Mouse (Mus musculus): ENCODE results near the gene Zfp977. TPM values are rescaled to one million over a fixed set of nuclear protein-coding genes. Genes with fewer than 3 reads are reported as not detected.
"Not testable (repeated sequence)": the region's sequence is repeated elsewhere in the genome, so short reads cannot be mapped to it uniquely, and the experiment has no call there.

Zfp977 gene
- 38.4 and 46.4 TPM in 2 replicates for total RNA-seq (2012; rRNA removed)

DNA sequence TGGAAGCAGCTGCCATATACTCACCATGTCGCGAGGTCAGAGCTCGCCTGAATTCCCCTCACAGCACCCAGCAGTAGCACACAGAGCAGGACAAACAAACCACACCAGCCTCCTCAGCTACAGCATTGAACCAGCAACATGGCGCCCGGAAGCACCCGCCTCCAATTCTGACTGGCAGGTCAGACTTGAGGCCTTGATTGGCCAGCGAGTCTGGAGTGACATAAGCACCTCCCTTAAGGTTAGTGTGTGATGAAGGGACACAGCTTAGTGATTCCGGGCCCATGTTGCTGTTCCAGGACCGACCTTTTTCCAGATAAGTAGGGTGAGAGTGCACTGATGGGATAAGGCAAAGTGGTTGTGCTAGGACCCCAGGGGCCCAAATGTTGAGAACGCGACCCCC lies at the start of gene Zfp977:
Gene Zfp977, minus strand, starts transcription at position 135 of the 400 bp plus-strand sequence.
- in situ Hi-C loops (cut with MboI; ENCODE audit: low sequenced_read_pairs in 2 of 2, unreplicated experiment in 2 of 2), result loop anchor here in 1 of 2 experiments (25.0 kb wide), 1 partner anchor 130 kb away; no protein-coding TSS in a partner anchor
- H3K27ac ChIP-seq (ENCODE audit: insufficient read depth, low read depth, low read length, poor library complexity, severe bottlenecking); H3K9me3 ChIP-seq (ENCODE audit: control insufficient read depth, insufficient read depth, low read depth, low read length); H3K36me3 ChIP-seq (ENCODE audit: control insufficient read depth, insufficient read depth, low read length, poor library complexity, severe bottlenecking); H3K4me1 ChIP-seq (ENCODE audit: control insufficient read depth in 2 of 2, insufficient read depth in 2 of 2, low read length in 2 of 2, poor library complexity in 1 of 2): not testable (repeated sequence)
- H3K4me3 ChIP-seq (ENCODE audit: insufficient read depth in 1 of 2, low read depth in 1 of 2, low read length in 2 of 2, poor library complexity in 1 of 2, severe bottlenecking in 1 of 2), result peak within 1 kb of the TSS; percentile 70 to 84
- peak within 1 kb of the TSS; percentile 77 for H3K9ac ChIP-seq (ENCODE audit: insufficient read depth, low read depth, low read length, poor library complexity, severe bottlenecking)
- peak; percentile 59 for DNase-seq (ENCODE audit: low read depth, low spot score)

DNA sequence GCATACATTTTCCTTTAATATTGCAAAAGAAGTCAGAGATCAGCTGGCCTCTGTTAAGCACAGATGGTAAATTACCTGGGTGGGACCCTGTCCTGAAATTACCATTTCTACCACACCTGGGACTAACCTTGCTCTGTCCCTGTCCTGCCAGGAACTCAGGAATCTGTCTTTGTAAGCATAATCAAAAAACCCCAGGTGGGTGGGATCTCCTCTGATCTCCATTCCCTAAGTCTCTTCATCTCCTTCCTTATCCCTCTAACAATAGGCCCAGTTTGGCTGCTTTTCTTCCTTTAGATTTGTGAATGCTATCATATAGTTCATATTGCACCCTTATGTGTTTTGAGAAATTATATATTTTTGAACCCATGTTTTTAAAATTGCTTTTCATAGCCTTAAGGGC lies 38.7 kb upstream of the Zfp977 start:
- H3K36me3 ChIP-seq (ENCODE audit: control insufficient read depth, insufficient read depth, low read length, poor library complexity, severe bottlenecking); H3K9ac ChIP-seq (ENCODE audit: insufficient read depth, low read depth, low read length, poor library complexity, severe bottlenecking); H3K9me3 ChIP-seq (ENCODE audit: control insufficient read depth, insufficient read depth, low read depth, low read length); H3K4me3 ChIP-seq (ENCODE audit: insufficient read depth in 1 of 2, low read depth in 1 of 2, low read length in 2 of 2, poor library complexity in 1 of 2, severe bottlenecking in 1 of 2); H3K4me1 ChIP-seq (ENCODE audit: control insufficient read depth in 2 of 2, insufficient read depth in 2 of 2, low read length in 2 of 2, poor library complexity in 1 of 2); DNase-seq (ENCODE audit: low read depth, low spot score); in situ Hi-C loops (cut with MboI; ENCODE audit: low sequenced_read_pairs in 2 of 2, unreplicated experiment in 2 of 2): not testable (repeated sequence)
- peak overlapping the region; percentile 36; the same call in 1 of the 2 replicates for H3K27ac ChIP-seq (ENCODE audit: insufficient read depth, low read depth, low read length, poor library complexity, severe bottlenecking)

DNA sequence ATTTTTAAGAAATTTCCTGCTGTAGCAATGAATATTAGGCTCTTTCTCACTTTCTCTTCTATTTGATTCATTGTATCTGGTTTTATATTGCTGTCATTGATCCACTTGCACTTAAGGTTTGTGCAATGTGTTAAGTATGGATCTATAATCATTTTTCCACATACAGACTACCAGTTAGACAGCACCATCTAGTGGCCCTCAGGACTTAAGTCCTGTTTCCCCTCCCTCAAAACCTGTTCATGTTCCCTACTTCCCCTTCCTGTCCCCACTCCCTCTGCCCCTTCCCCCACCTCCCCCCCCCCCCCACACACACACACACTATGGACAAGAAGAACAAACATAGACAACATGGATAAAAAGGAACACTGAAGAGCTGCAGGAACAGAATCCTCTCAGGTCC lies 3.3 kb upstream of the Zfp977 start:
- not testable (repeated sequence) for H3K4me3 ChIP-seq (ENCODE audit: insufficient read depth in 1 of 2, low read depth in 1 of 2, low read length in 2 of 2, poor library complexity in 1 of 2, severe bottlenecking in 1 of 2); H3K9me3 ChIP-seq (ENCODE audit: control insufficient read depth, insufficient read depth, low read depth, low read length); H3K9ac ChIP-seq (ENCODE audit: insufficient read depth, low read depth, low read length, poor library complexity, severe bottlenecking); DNase-seq (ENCODE audit: low read depth, low spot score); H3K27ac ChIP-seq (ENCODE audit: insufficient read depth, low read depth, low read length, poor library complexity, severe bottlenecking); H3K4me1 ChIP-seq (ENCODE audit: control insufficient read depth in 2 of 2, insufficient read depth in 2 of 2, low read length in 2 of 2, poor library complexity in 1 of 2); H3K36me3 ChIP-seq (ENCODE audit: control insufficient read depth, insufficient read depth, low read length, poor library complexity, severe bottlenecking)
- TF ChIP-seq ZC3H11A (IDR thresholded peaks at IDR 0.05; ENCODE audit: borderline replicate concordance, low read depth, low read length), result 0 out of 2 replicates have a peak, but pooled peaks have one; percentile 16
- in situ Hi-C loops (cut with MboI; ENCODE audit: low sequenced_read_pairs in 2 of 2, unreplicated experiment in 2 of 2), result loop anchor here in 1 of 2 experiments (25.0 kb wide), 1 partner anchor 133 kb away; no protein-coding TSS in a partner anchor

DNA sequence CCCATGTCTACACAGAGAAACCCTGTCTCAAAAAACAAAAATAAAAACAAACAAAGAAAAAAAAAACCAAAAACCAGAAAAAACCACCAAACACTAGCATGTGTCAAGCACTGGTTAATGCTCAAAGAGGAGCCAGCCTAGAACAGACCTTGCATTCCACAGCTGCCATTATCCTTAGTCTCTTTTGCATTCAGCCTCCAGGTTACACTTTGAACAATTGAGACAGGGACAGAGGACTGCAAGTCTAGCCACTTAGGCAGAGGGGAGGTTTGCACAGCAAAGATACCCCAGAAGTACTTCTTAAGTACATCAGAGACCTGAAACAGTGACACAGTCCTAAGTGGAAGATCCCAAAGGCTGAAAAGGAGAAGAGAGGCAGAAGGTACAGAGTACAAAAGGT lies 1.0 kb downstream of the Zfp977 start:
- H3K27ac ChIP-seq (ENCODE audit: insufficient read depth, low read depth, low read length, poor library complexity, severe bottlenecking); H3K4me1 ChIP-seq (ENCODE audit: control insufficient read depth in 2 of 2, insufficient read depth in 2 of 2, low read length in 2 of 2, poor library complexity in 1 of 2); DNase-seq (ENCODE audit: low read depth, low spot score); H3K36me3 ChIP-seq (ENCODE audit: control insufficient read depth, insufficient read depth, low read length, poor library complexity, severe bottlenecking); H3K9me3 ChIP-seq (ENCODE audit: control insufficient read depth, insufficient read depth, low read depth, low read length): not testable (repeated sequence)
- in situ Hi-C loops (cut with MboI; ENCODE audit: low sequenced_read_pairs in 2 of 2, unreplicated experiment in 2 of 2), result loop anchor here in 1 of 2 experiments (25.0 kb wide), 1 partner anchor 129 kb away; no protein-coding TSS in a partner anchor
- Histone ChIP-seq H3K9ac (ENCODE audit: insufficient read depth, low read depth, low read length, poor library complexity, severe bottlenecking) (peak overlapping the region; percentile 77; the same call in 1 of the 2 replicates), H3K4me3 (ENCODE audit: insufficient read depth in 1 of 2, low read depth in 1 of 2, low read length in 2 of 2, poor library complexity in 1 of 2, severe bottlenecking in 1 of 2) (peak overlapping the region; percentile 70 to 84)

- Histone ChIP-seq H3K36me3 (ENCODE audit: control insufficient read depth, insufficient read depth, low read length, poor library complexity, severe bottlenecking) (peaks cover 9% of the 10 kb centered on the region; the same call in 1 of the 2 replicates), H3K4me1 (ENCODE audit: control insufficient read depth in 2 of 2, insufficient read depth in 2 of 2, low read length in 2 of 2, poor library complexity in 1 of 2) (no peaks in the 10 kb centered on the region), H3K27ac (ENCODE audit: insufficient read depth, low read depth, low read length, poor library complexity, severe bottlenecking) (no peak within 1 kb of the TSS), H3K9me3 (ENCODE audit: control insufficient read depth, insufficient read depth, low read depth, low read length) (peaks cover 26% of the 10 kb centered on the region), H3K4me3 (ENCODE audit: insufficient read depth in 1 of 2, low read depth in 1 of 2, low read length in 2 of 2, poor library complexity in 1 of 2, severe bottlenecking in 1 of 2) (no peak within 1 kb of the TSS), H3K9ac (ENCODE audit: insufficient read depth, low read depth, low read length, poor library complexity, severe bottlenecking) (no peak within 1 kb of the TSS)
- no peak for DNase-seq (ENCODE audit: low read depth, low spot score)
- TF ChIP-seq HCFC1 (IDR thresholded peaks at IDR 0.05; ENCODE audit: borderline replicate concordance, insufficient read depth, low read length), result no peak
- TF ChIP-seq ZC3H11A (IDR thresholded peaks at IDR 0.05; ENCODE audit: borderline replicate concordance, low read depth, low read length), result no peak
- TF ChIP-seq MAFK (IDR thresholded peaks at IDR 0.05; ENCODE audit: insufficient read depth, low read depth, low read length), result no peak
- no peak for TF ChIP-seq CHD2 (IDR thresholded peaks at IDR 0.05; ENCODE audit: low read depth, low read length)
- no peak for TF ChIP-seq ZNF384 (IDR thresholded peaks at IDR 0.05; ENCODE audit: low read depth, low read length)
- in situ Hi-C loops (cut with MboI; ENCODE audit: low sequenced_read_pairs in 2 of 2, unreplicated experiment in 2 of 2), result loop anchor here in 1 of 2 experiments (25.0 kb wide), 1 partner anchor 116 kb away; no protein-coding TSS in a partner anchor
These were observed 13.9 kb downstream of the Zfp977 start, which contains the start of gene Gm21028 for GRCm38 (mm10) chr7:42578488-42578887. TSS of gene Gm21028 (minus strand) at chr7:42578588.

All from ES-E14 (cell line).